Mouse (Mus musculus): Measurements from ENCODE around the gene Ubxn1.

- TF ChIP-seq EP300 (IDR thresholded peaks at IDR 0.05; ENCODE audit: low read depth), result no peak
- no peak for TF ChIP-seq CTCF (IDR thresholded peaks at IDR 0.05; ENCODE audit: low read depth)
Measured at GRCm38 (mm10) chr19:8832971-8833370, 38.3 kb upstream of the Ubxn1 start.

Measured in liver, embryonic 14.5 days (tissue).